9 mouse cellular contexts compared by ENCODE assay signal in genomic region chr10:122051831-122052230, GRCm38 (mm10). TPM values are rescaled to one million over a fixed set of nuclear protein-coding genes. Genes with fewer than 3 reads are reported as not detected.
DNase-seq lines count a peak whose midpoint lies in the region; ATAC-seq and TF ChIP-seq lines count a peak whose summit lies in the region.
"Had no signal": no experiment of that assay in that cellular context is flagged by ENCODE, and none has a peak within 500 bp of the region (broad histone marks: within the 10 kb centered on the region; RNA-seq: fewer than 3 reads in every experiment).

No protein-coding gene starts in this region.

- no peak for TF ChIP-seq POLR2A in cerebellum, adult 2 months (IDR thresholded peaks at IDR 0.05; ENCODE audit: borderline replicate concordance, insufficient read depth, low read length)

- TF ChIP-seq EP300 in lung, postnatal 0 days (IDR thresholded peaks at IDR 0.05), result peak; percentile 21; the same call in 1 of the 2 replicates

- no peak overlapping the region for H3K27ac ChIP-seq in cerebellum, adult 2 months (ENCODE audit: insufficient read depth, low read length)
- H3K27ac ChIP-seq in gastrocnemius, adult 2 months, result no peak overlapping the region
- H3K27ac ChIP-seq in lung, postnatal 0 days (ENCODE audit: low read length), result no peak overlapping the region
- H3K27ac ChIP-seq: liver, embryonic 15.5 days had no signal

- H3K4me3 ChIP-seq in G1E (ENCODE audit: low read depth, low read length), result no peak overlapping the region
- no peak overlapping the region for H3K4me3 ChIP-seq in cerebellum, adult 2 months (replicated peaks; ENCODE audit: insufficient read depth, low read depth, low read length)
- H3K4me3 ChIP-seq in gastrocnemius, adult 2 months, result no peak overlapping the region
- no peak overlapping the region for H3K4me3 ChIP-seq in lung, postnatal 0 days (ENCODE audit: low read depth, low read length)
- H3K4me3 ChIP-seq: liver, embryonic 15.5 days had no signal

- H3K4me2 ChIP-seq in lung, postnatal 0 days (replicated peaks; ENCODE audit: low read depth, low read length), result no peak overlapping the region
- H3K4me2 ChIP-seq: liver, embryonic 15.5 days had no signal

- ATAC-seq in G1E (ENCODE audit: extremely low read depth, insufficient number of reproducible peaks, low FRiP score, poor library complexity, severe bottlenecking), result 0 out of 2 replicates have a peak, but pooled peaks have one; percentile 40
- no peak for ATAC-seq in lung, postnatal 0 days

- intact Hi-C loops in gastrocnemius, adult 2 months (cut with DNase I), result loop anchor here (1.0 to 2.0 kb wide), 4 partner anchors 219 to 365 kb away; no protein-coding TSS in a partner anchor

- peaks cover 37% of the 10 kb centered on the region for H3K9me3 ChIP-seq in G1E (replicated peaks)
- H3K9me3 ChIP-seq in lung, postnatal 0 days (ENCODE audit: low read length), result no peaks in the 10 kb centered on the region
- H3K9me3 ChIP-seq: liver, embryonic 15.5 days had no signal

- TF ChIP-seq CTCF in G1E (IDR thresholded peaks at IDR 0.05; ENCODE audit: low read depth, low read length), result peak; percentile 57
- TF ChIP-seq CTCF in cerebellum, adult 2 months (IDR thresholded peaks at IDR 0.05; ENCODE audit: borderline replicate concordance, insufficient read depth, low read depth, low read length), result peak; percentile 100
- no peak for TF ChIP-seq CTCF in gastrocnemius, adult 2 months (IDR thresholded peaks at IDR 0.05)
- TF ChIP-seq CTCF in lung, postnatal 0 days (IDR thresholded peaks at IDR 0.05), result peak; percentile 100

- DNase-seq in B cell, adult 2 months, result peak; percentile 93 to 94
- no peak for DNase-seq in G1E (ENCODE audit: low spot score)
- DNase-seq in cerebellum, adult 2 months, result peak; percentile 62 to 82
- DNase-seq in gastrocnemius, adult 2 months, result peak; percentile 84
- DNase-seq in layer of hippocampus, adult 11-12 months (ENCODE audit: low spot score), result peak; percentile 94
- DNase-seq in lung, postnatal 0 days (ENCODE audit: low spot score), result peak; percentile 82
- DNase-seq in right cerebral cortex, postnatal 36 days (ENCODE audit: low spot score in 2 of 2), result peak; percentile 72 to 74
- DNase-seq in urinary bladder, postnatal 4 days (ENCODE audit: low spot score in 2 of 2), result peak; percentile 71 to 84

- no peaks in the 10 kb centered on the region for H3K4me1 ChIP-seq in G1E (ENCODE audit: insufficient read depth, low read depth, low read length)
- H3K4me1 ChIP-seq in cerebellum, adult 2 months (ENCODE audit: control insufficient read depth, insufficient read depth, low read length), result no peaks in the 10 kb centered on the region
- H3K4me1 ChIP-seq in lung, postnatal 0 days (ENCODE audit: insufficient read depth, low read depth, low read length), result no peaks in the 10 kb centered on the region

- H3K9ac ChIP-seq in lung, postnatal 0 days (replicated peaks; ENCODE audit: low read depth), result no peak overlapping the region
- H3K9ac ChIP-seq: liver, embryonic 15.5 days had no signal

- 22% methylated on average over 6 of the region's 6 CpGs for WGBS in cerebellum, adult 2 months
- WGBS in lung, postnatal 0 days, result 28% methylated on average over 6 of the region's 6 CpGs

- no peaks in the 10 kb centered on the region for H3K36me3 ChIP-seq in G1E (replicated peaks)
- no peaks in the 10 kb centered on the region for H3K36me3 ChIP-seq in lung, postnatal 0 days (ENCODE audit: insufficient read depth, low read length)
- H3K36me3 ChIP-seq: liver, embryonic 15.5 days had no signal

- H3K27me3 ChIP-seq in G1E (ENCODE audit: insufficient read depth, low read length), result no peaks in the 10 kb centered on the region
- peaks cover 1% of the 10 kb centered on the region; the same call in 1 of the 2 replicates for H3K27me3 ChIP-seq in cerebellum, adult 2 months (ENCODE audit: control insufficient read depth, insufficient read depth, low read length)
- H3K27me3 ChIP-seq in lung, postnatal 0 days (replicated peaks; ENCODE audit: insufficient read depth, low read length), result no peaks in the 10 kb centered on the region

RNA-seq across cellular contexts. Expression of gene Srgap1, which starts 4.7 kb away (rescaled TPM):
- total RNA-seq in G1E (2014; fragmentation: Nextera tagmentation) (not detected in 2 replicates), G1E (2017) (0.06 and 0.22 TPM in 2 replicates)
- polyA plus RNA-seq in G1E (2012), result not detected in 2 replicates
- polyA plus RNA-seq in cerebellum, adult 2 months (2012; rRNA removed), result 18.5 and 18.7 TPM in 2 replicates
- total RNA-seq in gastrocnemius, adult 2 months (2021), result under 1 TPM; 0.38 to 0.89 TPM
- 7.4 and 11.8 TPM in 2 replicates for polyA plus RNA-seq in lung, postnatal 0 days (2015; fragmentation: Nextera tagmentation; extraction: Ambion mirVana)

RNA-seq across cellular contexts. Expression of gene Rxylt1, which starts 45.3 kb away (rescaled TPM):
- total RNA-seq in G1E (2014; fragmentation: Nextera tagmentation) (57.7 and 62.1 TPM in 2 replicates), G1E (2017) (30.3 and 33.2 TPM in 2 replicates)
- polyA plus RNA-seq in G1E (2012), result 16.0 and 24.9 TPM in 2 replicates
- polyA plus RNA-seq in cerebellum, adult 2 months (2012; rRNA removed), result 21.6 and 24.7 TPM in 2 replicates
- 10 to 100 TPM; 42.1 to 45.2 TPM for total RNA-seq in gastrocnemius, adult 2 months (2021)
- 56.0 and 56.5 TPM in 2 replicates for polyA plus RNA-seq in lung, postnatal 0 days (2015; fragmentation: Nextera tagmentation; extraction: Ambion mirVana)
